Mouse (Mus musculus) forebrain, embryonic 13.5 days (tissue): ENCODE results near the gene Iqsec1. TPM values are rescaled to one million over a fixed set of nuclear protein-coding genes. Genes with fewer than 3 reads are reported as not detected.

Experiments
- ATAC-seq: fragments of 200-750 bp; cut with Nextera tagmentation; 2 replicates; pipeline ENCODE4 v1.8.0; 2017
- H3K27ac ChIP-seq: fragments of 300-500 bp; sonication (generic); 2 replicates; pipeline ENCODE4 v1.5.1; 2015; ENCODE audit warnings: inconsistent platforms, mild to moderate bottlenecking, moderate library complexity
- H3K27me3 ChIP-seq: fragments of 300-500 bp; sonication (generic); 2 replicates; pipeline ENCODE4 v1.6.1; 2015; ENCODE audit warnings: mild to moderate bottlenecking, inconsistent platforms
- H3K36me3 ChIP-seq: fragments of 300-500 bp; sonication (generic); 2 replicates; pipeline ENCODE4 v1.6.1; 2015; ENCODE audit warnings: mild to moderate bottlenecking, inconsistent platforms; ENCODE audit not compliant: poor library complexity, severe bottlenecking
- H3K4me1 ChIP-seq: fragments of 300-500 bp; sonication (generic); 2 replicates; pipeline ENCODE4 v1.6.1; 2015; ENCODE audit warnings: inconsistent platforms
- H3K4me2 ChIP-seq: fragments of 300-500 bp; sonication (generic); 2 replicates; pipeline ENCODE4 v1.6.1; 2015; ENCODE audit warnings: inconsistent platforms, mild to moderate bottlenecking, moderate library complexity
- H3K4me3 ChIP-seq: fragments of 300-500 bp; sonication (generic); 2 replicates; pipeline ENCODE4 v1.5.1; 2015; ENCODE audit warnings: mild to moderate bottlenecking, inconsistent platforms
- H3K9ac ChIP-seq: fragments of 300-500 bp; sonication (generic); 2 replicates; pipeline ENCODE4 v1.6.1; 2015; ENCODE audit warnings: mild to moderate bottlenecking, inconsistent platforms
- H3K9me3 ChIP-seq: fragments of 300-500 bp; sonication (generic); replicated peaks from 2 replicates; pipeline ENCODE4 v1.6.1; 2016; ENCODE audit warnings: inconsistent platforms
- WGBS: fragments of 180-500 bp; shearing (Covaris S2); methylation state at CpG from one replicate; pipeline ENCODE4 v1.1.7; 2015; 5-methylcytosine and 5-hydroxymethylcytosine counted together
- polyA plus RNA-seq: library from polyadenylated mRNA; unstranded; fragments of >200 nt; fragmentation: Nextera tagmentation; extraction: Ambion mirVana; gene quantifications from 2 replicates; pipeline ENCODE4 v1.2.1, GENCODE M21; 2015

Iqsec1 gene
- polyA plus RNA-seq, 1 experiment from 2014 or later, result 10.0 TPM

DNA sequence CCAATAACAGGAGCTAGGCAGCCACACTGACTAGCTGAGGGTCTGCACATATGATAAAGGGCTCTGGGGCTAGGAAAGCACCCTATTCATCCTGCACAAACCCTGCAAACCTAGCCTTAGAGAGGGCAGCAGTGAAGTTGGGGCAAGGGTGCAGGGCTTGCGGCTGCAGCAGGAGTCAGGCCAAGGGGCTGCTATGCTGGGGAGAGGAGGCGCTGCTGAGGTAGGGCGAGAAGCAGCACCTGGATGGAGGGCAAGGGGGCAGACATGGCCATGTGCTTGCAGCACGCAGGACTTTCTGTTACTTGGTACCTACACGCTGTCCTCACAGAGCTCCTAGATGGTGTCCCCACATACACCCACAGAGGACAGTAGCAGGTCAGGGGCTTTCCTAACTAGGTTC is 246.8 kb downstream of the Iqsec1 start:
- Histone ChIP-seq H3K4me1 (peaks cover 17% of the 10 kb centered on the region), H3K36me3 (no peaks in the 10 kb centered on the region), H3K9ac (no peak overlapping the region), H3K4me2 (no peak overlapping the region), H3K27ac (no peak overlapping the region), H3K9me3 (no peaks in the 10 kb centered on the region), H3K4me3 (no peak overlapping the region), H3K27me3 (no peaks in the 10 kb centered on the region)
- WGBS, result 82% methylated on average over 5 of the region's 5 CpGs
- no peak for ATAC-seq

DNA sequence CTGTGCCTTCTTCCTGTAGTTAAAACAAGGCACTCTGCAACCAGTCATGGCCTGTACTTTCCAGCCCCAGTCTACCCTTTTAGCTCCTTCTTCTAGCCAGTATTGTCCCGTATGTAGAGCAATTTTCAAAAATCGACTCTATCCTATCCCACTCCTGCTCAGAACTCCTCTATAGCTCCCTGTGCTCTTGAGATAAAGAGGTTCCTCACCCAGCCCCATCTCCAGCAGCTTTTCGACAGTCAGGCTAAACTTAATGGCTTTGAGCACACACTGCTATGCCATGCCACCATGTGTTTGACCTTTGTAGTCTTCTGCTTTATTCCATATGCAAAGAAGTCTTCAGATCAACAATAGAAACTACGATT is 247.4 kb downstream of the Iqsec1 start:
- ATAC-seq, result no peak
- Histone ChIP-seq H3K27ac (no peak overlapping the region), H3K36me3 (no peaks in the 10 kb centered on the region), H3K4me3 (no peak overlapping the region), H3K4me2 (no peak overlapping the region), H3K9ac (no peak overlapping the region), H3K27me3 (no peaks in the 10 kb centered on the region), H3K4me1 (peaks cover 14% of the 10 kb centered on the region), H3K9me3 (no peaks in the 10 kb centered on the region)
- WGBS, result 75% methylated on average over 4 of the region's 4 CpGs

DNA sequence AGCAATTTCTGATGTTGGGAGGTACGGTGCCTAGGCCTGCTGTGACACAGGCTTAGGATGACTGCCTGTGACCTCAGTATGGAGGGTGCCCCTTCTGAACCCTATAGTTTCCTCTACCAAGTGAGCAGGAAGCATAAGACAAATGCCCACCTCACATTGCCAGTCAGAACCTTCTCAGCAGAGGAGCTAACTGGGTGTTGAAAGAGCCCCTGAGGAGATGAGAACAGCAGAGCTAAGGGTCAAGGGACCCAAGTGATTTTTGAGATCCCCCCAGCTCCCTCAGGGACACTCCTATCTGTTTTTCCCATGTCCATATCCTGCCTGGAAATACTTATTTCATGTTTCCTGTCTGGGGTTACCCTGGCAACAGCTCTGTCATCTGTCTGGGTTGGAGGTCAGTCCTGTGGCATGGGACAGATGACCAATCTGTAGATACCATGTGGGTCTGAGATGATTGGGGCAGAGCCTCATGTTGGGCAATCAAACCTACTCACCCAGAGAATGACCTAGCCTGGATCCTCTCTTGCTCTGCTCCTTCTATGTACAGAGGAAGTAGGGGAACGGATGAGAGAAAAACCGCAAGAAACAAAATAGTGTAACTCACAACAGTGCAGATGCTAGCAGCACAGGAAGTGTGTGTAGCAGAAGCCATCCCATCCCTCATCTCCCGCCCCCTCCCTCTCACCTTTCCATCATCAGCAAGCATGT is 248.0 kb downstream of the Iqsec1 start:
- Histone ChIP-seq H3K4me3 (no peak overlapping the region), H3K4me1 (peaks cover 18% of the 10 kb centered on the region), H3K36me3 (no peaks in the 10 kb centered on the region), H3K9me3 (no peaks in the 10 kb centered on the region), H3K4me2 (no peak overlapping the region), H3K9ac (no peak overlapping the region), H3K27me3 (0 out of 2 replicates have a peak, but pooled peaks cover 2% of the 10 kb centered on the region), H3K27ac (no peak overlapping the region)
- ATAC-seq, result no peak
- WGBS, result 92% methylated on average over 4 of the region's 4 CpGs

DNA sequence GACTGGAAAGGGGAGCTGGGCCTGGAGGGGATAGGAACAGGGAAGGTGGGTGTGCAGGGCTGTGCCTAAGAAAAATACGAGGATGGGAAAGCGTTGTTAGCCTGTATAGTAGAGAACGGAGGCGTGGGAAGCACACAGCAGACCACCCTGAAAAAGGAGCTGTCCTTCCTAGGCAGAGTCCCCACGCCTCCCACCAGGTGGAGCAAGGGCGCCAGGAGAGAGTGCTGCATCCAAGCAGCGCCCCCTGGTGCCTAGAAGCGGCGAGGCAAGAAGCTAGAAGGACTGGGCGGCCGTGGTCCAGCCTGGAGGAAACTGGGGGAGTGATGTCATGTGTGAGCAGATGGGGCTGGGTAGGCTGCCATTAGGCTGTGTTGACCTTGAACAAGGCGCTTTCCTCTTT is 251.1 kb downstream of the Iqsec1 start:
- Histone ChIP-seq H3K36me3 (no peaks in the 10 kb centered on the region), H3K27me3 (0 out of 2 replicates have a peak, but pooled peaks cover 5% of the 10 kb centered on the region), H3K4me1 (peaks cover 21% of the 10 kb centered on the region), H3K4me3 (peak overlapping the region; percentile 69), H3K27ac (no peak overlapping the region), H3K4me2 (peak overlapping the region; percentile 95), H3K9ac (peak overlapping the region; percentile 79; the same call in 1 of the 2 replicates), H3K9me3 (no peaks in the 10 kb centered on the region)
- WGBS, result under 1% methylated on average over 12 of the region's 12 CpGs
- ATAC-seq, result peak; percentile 91

DNA sequence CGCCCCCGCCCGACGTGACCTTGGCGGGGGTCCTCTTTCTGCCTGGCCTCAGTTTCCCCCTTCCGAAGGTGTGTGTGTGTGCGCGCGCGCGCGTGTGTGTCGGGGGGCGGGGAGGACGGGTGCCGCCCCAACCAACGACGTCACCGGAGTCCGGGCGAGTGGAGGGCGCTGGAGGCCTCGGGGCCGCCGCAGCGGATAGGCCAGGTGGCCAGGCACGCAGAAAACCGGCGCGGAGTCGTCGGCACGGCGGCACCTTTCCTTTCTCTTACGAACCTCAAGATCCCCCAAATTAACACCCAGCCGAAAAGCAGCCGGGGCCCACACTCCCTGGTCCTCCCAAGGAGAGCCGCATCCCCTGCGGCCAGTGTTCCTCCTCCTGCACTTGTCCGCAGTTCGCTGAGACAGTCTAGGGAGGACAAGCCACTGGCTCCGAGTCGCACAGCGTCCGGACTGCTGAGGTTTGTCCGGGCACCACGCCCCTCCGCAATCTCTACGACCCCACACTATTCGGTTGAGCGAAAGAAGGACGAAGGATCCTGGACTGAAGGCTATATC is 251.7 kb downstream of the Iqsec1 start:
- Histone ChIP-seq H3K4me1 (peaks cover 21% of the 10 kb centered on the region), H3K4me2 (peak overlapping the region; percentile 95), H3K27me3 (0 out of 2 replicates have a peak, but pooled peaks cover 5% of the 10 kb centered on the region), H3K36me3 (no peaks in the 10 kb centered on the region), H3K9ac (peak overlapping the region; percentile 79), H3K27ac (no peak overlapping the region), H3K9me3 (no peaks in the 10 kb centered on the region), H3K4me3 (peak overlapping the region; percentile 69)
- 2% methylated on average over 36 of the region's 52 CpGs for WGBS
- peak; percentile 54 for ATAC-seq

DNA sequence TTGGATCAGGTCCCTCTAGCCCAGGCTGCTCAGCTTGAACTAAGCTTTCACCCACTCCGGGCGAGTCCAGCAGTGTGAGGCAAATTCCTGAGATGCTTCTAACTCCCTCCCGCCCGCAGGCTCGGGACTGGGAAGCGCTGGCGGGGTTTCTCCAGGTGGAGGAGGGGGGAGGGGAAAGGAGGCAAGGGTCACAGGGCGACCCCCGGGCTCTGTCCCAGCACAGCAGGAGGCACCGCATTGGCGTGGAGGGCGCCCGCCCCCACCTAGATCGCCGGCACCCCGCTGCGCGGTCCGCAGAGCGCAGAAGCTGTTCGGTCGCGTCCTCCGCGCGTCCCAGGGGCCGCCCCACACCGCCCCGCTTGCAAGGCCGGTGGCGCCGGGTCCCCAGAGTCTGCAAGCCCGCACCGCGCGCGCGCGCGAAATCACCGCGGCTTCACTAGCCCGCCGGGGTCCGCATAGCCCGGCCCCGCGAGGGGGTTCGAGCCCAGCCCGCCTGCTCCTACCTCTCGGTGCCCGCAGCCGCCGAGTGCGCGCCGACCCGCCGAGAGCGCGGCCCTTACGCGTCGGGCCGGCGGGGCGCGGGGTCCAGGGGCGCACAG is 252.3 kb downstream of the Iqsec1 start:
- Histone ChIP-seq H3K9me3 (no peaks in the 10 kb centered on the region), H3K27me3 (0 out of 2 replicates have a peak, but pooled peaks cover 5% of the 10 kb centered on the region), H3K36me3 (no peaks in the 10 kb centered on the region), H3K4me1 (peaks cover 21% of the 10 kb centered on the region), H3K4me3 (peak overlapping the region; percentile 69), H3K4me2 (peak overlapping the region; percentile 95), H3K27ac (no peak overlapping the region), H3K9ac (peak overlapping the region; percentile 79)
- WGBS, result under 1% methylated on average over 41 of the region's 69 CpGs
- peak; percentile 41 for ATAC-seq

DNA sequence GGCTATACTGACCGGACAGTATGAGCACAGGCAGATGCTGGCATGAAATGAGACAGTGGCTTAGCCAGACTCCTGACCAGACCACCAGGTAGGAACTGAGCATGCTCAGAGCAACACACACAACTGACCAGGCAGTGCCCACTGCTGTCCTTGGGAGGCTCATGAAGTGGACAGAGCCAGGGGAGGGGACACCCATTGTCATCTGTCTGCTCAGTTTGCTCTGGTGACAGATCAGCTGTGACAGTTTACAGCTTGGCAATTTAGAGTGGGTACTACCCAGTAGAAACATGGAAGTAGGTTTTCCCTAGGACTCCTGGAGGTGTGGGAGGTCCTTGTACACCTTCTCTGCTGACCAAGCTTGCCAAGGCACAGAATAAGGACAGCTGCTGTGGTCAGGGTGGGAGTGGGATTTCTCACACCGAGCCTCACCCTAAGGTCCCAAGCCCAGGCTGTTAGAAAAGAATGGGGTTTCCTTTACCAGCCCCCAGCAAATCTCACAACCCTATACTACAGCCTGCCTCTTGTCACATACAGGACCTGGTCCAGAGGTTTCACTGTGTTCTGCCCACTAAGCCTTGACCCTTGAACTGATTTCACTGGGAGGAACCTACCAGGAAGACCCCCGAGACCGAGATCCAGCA is 253.0 kb downstream of the Iqsec1 start:
- Histone ChIP-seq H3K27ac (no peak overlapping the region), H3K36me3 (no peaks in the 10 kb centered on the region), H3K27me3 (0 out of 2 replicates have a peak, but pooled peaks cover 5% of the 10 kb centered on the region), H3K4me3 (peak overlapping the region; percentile 69), H3K9ac (peak overlapping the region; percentile 79), H3K4me2 (peak overlapping the region; percentile 95), H3K9me3 (no peaks in the 10 kb centered on the region), H3K4me1 (peaks cover 21% of the 10 kb centered on the region)
- WGBS, result 41% methylated on average over 4 of the region's 4 CpGs
- ATAC-seq, result no peak

DNA sequence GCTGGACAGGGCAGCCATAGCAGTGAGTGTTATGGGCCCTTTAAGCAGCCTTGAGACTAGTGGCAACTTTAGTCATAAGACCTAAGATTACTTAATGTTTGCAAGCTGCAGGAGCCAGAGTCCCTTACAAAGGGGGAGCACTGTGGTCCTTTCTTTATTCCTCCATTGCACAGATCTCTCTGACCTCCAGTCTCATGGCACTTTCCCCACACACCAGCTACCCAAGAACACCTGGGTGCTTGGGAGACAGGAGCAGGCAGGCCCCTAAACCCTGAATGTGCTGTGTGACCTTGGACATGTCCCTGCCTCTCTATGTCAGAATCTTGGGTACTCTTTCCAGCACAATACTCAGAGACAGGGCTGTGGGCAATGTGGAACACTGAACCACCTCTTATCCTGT is 253.7 kb downstream of the Iqsec1 start:
- H3K9me3 ChIP-seq, result no peaks in the 10 kb centered on the region
- no peaks in the 10 kb centered on the region for H3K36me3 ChIP-seq
- H3K4me3 ChIP-seq, result no peak overlapping the region
- no peak overlapping the region for H3K4me2 ChIP-seq
- no peak overlapping the region for H3K9ac ChIP-seq
- H3K27ac ChIP-seq, result no peak overlapping the region
- ATAC-seq, result no peak
- H3K27me3 ChIP-seq, result 0 out of 2 replicates have a peak, but pooled peaks cover 5% of the 10 kb centered on the region
- peaks cover 27% of the 10 kb centered on the region for H3K4me1 ChIP-seq

DNA sequence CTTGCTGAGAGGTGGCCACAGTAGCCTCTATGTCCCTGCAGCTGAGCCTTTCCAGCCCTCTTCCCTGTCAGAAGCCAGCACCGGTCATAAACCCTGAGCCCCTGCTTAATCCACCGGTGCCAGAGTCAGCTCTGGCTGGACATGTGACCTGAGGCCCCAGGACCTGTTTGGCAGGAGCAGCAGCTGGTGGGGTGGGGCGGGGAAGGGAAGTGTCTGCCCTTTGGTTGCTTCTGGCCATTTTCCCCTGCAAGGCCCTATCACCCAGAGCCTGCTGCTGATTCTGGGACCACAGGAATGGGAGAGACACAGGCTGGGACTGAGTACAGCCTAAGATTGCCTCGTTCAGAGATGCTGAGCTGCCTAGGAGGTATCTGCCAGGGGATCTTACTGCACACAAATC is 257.2 kb downstream of the Iqsec1 start:
- H3K4me3 ChIP-seq, result no peak overlapping the region
- WGBS, result 33% methylated on average over 4 of the region's 4 CpGs
- no peaks in the 10 kb centered on the region for H3K36me3 ChIP-seq
- H3K9ac ChIP-seq, result no peak overlapping the region
- H3K27me3 ChIP-seq, result 0 out of 2 replicates have a peak, but pooled peaks cover 5% of the 10 kb centered on the region
- ATAC-seq, result no peak
- no peak overlapping the region for H3K27ac ChIP-seq
- H3K4me2 ChIP-seq, result no peak overlapping the region
- H3K9me3 ChIP-seq, result no peaks in the 10 kb centered on the region
- H3K4me1 ChIP-seq, result peaks cover 37% of the 10 kb centered on the region

DNA sequence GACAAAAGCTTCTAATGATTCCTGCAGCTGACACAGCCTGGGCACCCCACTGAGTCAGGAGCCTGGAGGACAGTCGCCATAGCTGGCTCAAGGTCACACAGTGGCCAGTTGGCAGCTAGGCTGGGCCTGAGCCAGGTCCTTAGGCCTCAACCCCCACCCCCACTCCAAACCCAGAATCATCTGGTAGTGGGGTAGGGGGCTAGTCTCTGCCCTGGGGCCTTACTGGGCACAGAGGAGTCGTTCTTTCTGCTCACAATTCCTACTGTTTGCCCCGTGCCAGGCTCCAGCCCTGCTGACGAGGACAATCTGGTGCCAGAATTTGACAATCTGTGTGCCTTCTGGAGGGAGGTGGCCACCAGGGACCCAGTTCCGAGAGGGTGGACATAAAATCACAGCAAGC is 258.7 kb downstream of the Iqsec1 start:
- 52% methylated on average over 5 of the region's 5 CpGs for WGBS
- no peak overlapping the region for H3K27ac ChIP-seq
- no peaks in the 10 kb centered on the region for H3K9me3 ChIP-seq
- H3K9ac ChIP-seq, result no peak overlapping the region
- peaks cover 38% of the 10 kb centered on the region for H3K4me1 ChIP-seq
- H3K36me3 ChIP-seq, result no peaks in the 10 kb centered on the region
- no peak overlapping the region for H3K4me2 ChIP-seq
- no peak overlapping the region for H3K4me3 ChIP-seq
- no peak for ATAC-seq
- H3K27me3 ChIP-seq, result no peaks in the 10 kb centered on the region

DNA sequence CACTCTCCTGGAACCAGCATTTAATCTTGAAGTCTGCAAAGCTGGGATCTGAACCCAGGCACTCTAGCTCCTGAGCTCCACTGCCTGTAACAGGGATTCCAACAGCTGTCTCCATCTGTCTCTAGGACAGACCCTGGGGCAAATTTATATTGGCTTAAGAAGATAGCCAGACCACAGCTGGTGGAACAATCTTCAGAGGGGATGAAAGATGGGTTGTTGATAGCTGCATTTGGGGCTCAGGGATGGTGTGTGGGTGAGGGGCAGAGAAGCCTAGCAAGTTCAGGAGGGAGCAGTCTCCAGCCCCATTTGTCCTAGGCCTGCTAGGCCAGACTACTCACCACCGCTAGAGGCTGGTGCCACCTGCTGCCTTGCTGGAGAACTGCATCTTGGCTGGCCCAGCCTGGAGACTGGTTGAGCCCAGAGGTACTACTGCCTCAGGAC is 260.0 kb downstream of the Iqsec1 start:
- peak; percentile 90 for ATAC-seq
- 4% methylated on average over 1 of the region's 1 CpGs for WGBS
- no peak overlapping the region for H3K9ac ChIP-seq
- H3K9me3 ChIP-seq, result no peaks in the 10 kb centered on the region
- H3K36me3 ChIP-seq, result no peaks in the 10 kb centered on the region
- 0 out of 2 replicates have a peak overlapping the region, but pooled peaks have one; percentile 19 for H3K27ac ChIP-seq
- H3K4me2 ChIP-seq, result no peak overlapping the region
- no peaks in the 10 kb centered on the region for H3K27me3 ChIP-seq
- H3K4me1 ChIP-seq, result peaks cover 52% of the 10 kb centered on the region
- no peak overlapping the region for H3K4me3 ChIP-seq

DNA sequence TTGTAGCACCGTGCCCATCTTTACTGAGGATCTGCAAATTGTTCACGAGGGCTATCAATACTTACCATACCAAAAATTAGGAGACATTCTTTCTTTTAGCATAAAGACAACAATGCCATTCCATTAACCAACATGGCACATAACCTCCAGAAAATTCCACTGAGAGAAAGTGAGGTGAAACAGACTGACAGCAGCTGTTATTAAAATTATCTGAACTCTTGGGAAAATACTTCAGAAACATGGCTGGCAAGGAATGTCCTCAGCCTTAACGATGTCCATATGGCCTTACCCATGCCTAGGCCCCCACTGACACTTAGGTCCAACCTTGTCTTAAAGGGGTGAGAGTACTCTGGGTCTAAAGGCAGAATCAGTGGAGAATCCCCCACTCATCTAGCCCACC is 260.7 kb downstream of the Iqsec1 start:
- Histone ChIP-seq H3K9me3 (no peaks in the 10 kb centered on the region), H3K27ac (peak overlapping the region; percentile 19; the same call in 1 of the 2 replicates), H3K36me3 (no peaks in the 10 kb centered on the region), H3K9ac (no peak overlapping the region), H3K4me2 (no peak overlapping the region), H3K4me3 (no peak overlapping the region), H3K4me1 (peaks cover 58% of the 10 kb centered on the region), H3K27me3 (no peaks in the 10 kb centered on the region)
- 91% methylated on average over 3 of the region's 3 CpGs for WGBS
- no peak for ATAC-seq
